Mouse (Mus musculus) kidney, embryonic 15.5 days (tissue): Measurements from ENCODE around the gene Spata5. TPM values are rescaled to one million over a fixed set of nuclear protein-coding genes. Genes with fewer than 3 reads are reported as not detected.

Experiments
- ATAC-seq: fragments of 200-750 bp; cut with Nextera tagmentation; replicated peaks from 2 replicates; pipeline ENCODE4 v1.8.0; 2017; ENCODE audit warnings: moderate TSS enrichment; ENCODE audit not compliant: low FRiP score
- H3K27ac ChIP-seq: fragments of 300-500 bp; sonication (generic); 2 replicates; pipeline ENCODE4 v1.5.1; 2015; ENCODE audit warnings: mild to moderate bottlenecking, inconsistent platforms
- H3K27me3 ChIP-seq: fragments of 300-500 bp; sonication (generic); 2 replicates; pipeline ENCODE4 v1.6.1; 2015; ENCODE audit warnings: inconsistent platforms
- H3K36me3 ChIP-seq: fragments of 300-500 bp; sonication (generic); 2 replicates; pipeline ENCODE4 v1.6.1; 2015; ENCODE audit warnings: inconsistent platforms
- H3K4me1 ChIP-seq: fragments of 300-500 bp; sonication (generic); 2 replicates; pipeline ENCODE4 v1.6.1; 2015; ENCODE audit warnings: inconsistent platforms
- H3K4me2 ChIP-seq: fragments of 300-500 bp; sonication (generic); 2 replicates; pipeline ENCODE4 v1.6.1; 2015; ENCODE audit warnings: moderate library complexity, mild to moderate bottlenecking, inconsistent platforms
- H3K4me3 ChIP-seq: fragments of 300-500 bp; sonication (generic); replicated peaks from 2 replicates; pipeline ENCODE4 v1.5.1; 2015; ENCODE audit warnings: mild to moderate bottlenecking, inconsistent platforms
- H3K9ac ChIP-seq: fragments of 300-500 bp; sonication (generic); 2 replicates; pipeline ENCODE4 v1.6.1; 2015; ENCODE audit warnings: mild to moderate bottlenecking, inconsistent platforms
- H3K9me3 ChIP-seq: fragments of 300-500 bp; sonication (generic); replicated peaks from 2 replicates; pipeline ENCODE4 v1.6.1; 2016; ENCODE audit warnings: inconsistent platforms
- WGBS: fragments of 180-500 bp; shearing (Covaris S2); methylation state at CpG from one replicate; pipeline ENCODE4 v1.1.7; 2015; ENCODE audit warnings: mixed read lengths; 5-methylcytosine and 5-hydroxymethylcytosine counted together
- polyA plus RNA-seq: library from polyadenylated mRNA; unstranded; fragments of >200 nt; fragmentation: Nextera tagmentation; extraction: Ambion mirVana; gene quantifications from 2 replicates; pipeline ENCODE4 v1.2.1, GENCODE M21; 2015

Gene Spata5
- polyA plus RNA-seq, 1 experiment from 2014 or later = 38.7 TPM

GRCm38 (mm10) chr3:37426069-37426468, 6.4 kb downstream of the Spata5 start:
- no peaks in the 10 kb centered on the region for H3K9me3 ChIP-seq
- H3K36me3 ChIP-seq = peaks cover 45% of the 10 kb centered on the region
- WGBS = 93% methylated on average over 3 of the region's 3 CpGs
- H3K27me3 ChIP-seq = no peaks in the 10 kb centered on the region
- ATAC-seq = no peak
- H3K9ac ChIP-seq = no peak overlapping the region
- no peak overlapping the region for H3K4me3 ChIP-seq
- no peak overlapping the region for H3K27ac ChIP-seq
- H3K4me1 ChIP-seq = peaks cover 7% of the 10 kb centered on the region
- H3K4me2 ChIP-seq = no peak overlapping the region

GRCm38 (mm10) chr3:37430359-37430758, 10.7 kb downstream of the Spata5 start:
- Histone ChIP-seq H3K4me2 (no peak overlapping the region), H3K27ac (no peak overlapping the region), H3K4me3 (no peak overlapping the region), H3K9me3 (no peaks in the 10 kb centered on the region), H3K36me3 (peaks cover 60% of the 10 kb centered on the region), H3K4me1 (no peaks in the 10 kb centered on the region), H3K9ac (no peak overlapping the region), H3K27me3 (no peaks in the 10 kb centered on the region)
- ATAC-seq = no peak

DNA sequence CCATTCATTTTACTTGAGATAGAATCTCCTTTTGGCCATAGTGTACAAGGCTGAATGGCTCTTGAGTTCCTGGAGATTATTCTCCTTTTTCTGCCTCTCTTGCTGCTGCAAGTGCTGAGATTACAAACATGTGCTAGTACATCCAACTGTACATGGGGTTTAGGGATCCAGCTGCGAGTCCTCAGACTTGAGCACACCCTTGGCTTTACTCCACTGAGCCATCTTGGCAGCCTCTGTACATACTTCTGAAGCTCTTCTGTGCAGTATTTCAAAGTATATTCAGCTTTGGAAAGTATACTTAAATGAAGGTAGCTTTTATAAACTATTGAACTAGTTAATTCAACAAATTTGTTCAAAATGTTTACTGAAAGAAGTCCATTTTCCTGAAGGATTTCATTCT, 20.1 kb downstream of the Spata5 start:
- Histone ChIP-seq H3K36me3 (peaks cover 36% of the 10 kb centered on the region), H3K4me1 (no peaks in the 10 kb centered on the region), H3K4me3 (no peak overlapping the region), H3K9ac (no peak overlapping the region), H3K4me2 (no peak overlapping the region), H3K9me3 (no peaks in the 10 kb centered on the region), H3K27ac (no peak overlapping the region), H3K27me3 (no peaks in the 10 kb centered on the region)
- no peak for ATAC-seq
- 75% methylated on average over 1 of the region's 1 CpGs for WGBS

DNA sequence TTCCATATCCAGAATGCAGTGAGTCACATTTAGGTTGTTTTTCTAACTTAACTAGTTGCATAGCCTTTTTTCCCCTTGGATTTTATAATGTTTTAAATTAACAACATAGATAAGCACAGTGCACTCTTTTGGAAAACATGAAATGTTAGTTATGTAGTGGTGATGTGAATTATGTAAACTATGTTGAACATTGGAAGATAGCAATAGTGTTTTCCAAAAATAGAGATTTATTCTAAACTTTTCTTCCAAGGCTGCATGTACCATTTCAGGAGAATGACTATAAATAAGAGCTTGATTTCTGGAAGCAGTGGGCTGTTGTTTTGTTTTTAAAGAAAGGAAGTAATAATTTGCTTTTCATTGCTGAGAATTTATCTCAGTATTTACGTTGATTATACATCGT, 23.7 kb downstream of the Spata5 start:
- no peaks in the 10 kb centered on the region for H3K27me3 ChIP-seq
- H3K9me3 ChIP-seq = no peaks in the 10 kb centered on the region
- no peaks in the 10 kb centered on the region for H3K4me1 ChIP-seq
- H3K4me3 ChIP-seq = no peak overlapping the region
- no peak for ATAC-seq
- peaks cover 25% of the 10 kb centered on the region for H3K36me3 ChIP-seq
- H3K27ac ChIP-seq = no peak overlapping the region
- H3K4me2 ChIP-seq = no peak overlapping the region
- WGBS = 83% methylated on average over 2 of the region's 2 CpGs
- H3K9ac ChIP-seq = no peak overlapping the region

GRCm38 (mm10) chr3:37455992-37456391, 36.3 kb downstream of the Spata5 start:
- Histone ChIP-seq H3K27me3 (no peaks in the 10 kb centered on the region), H3K27ac (no peak overlapping the region), H3K4me2 (no peak overlapping the region), H3K9me3 (no peaks in the 10 kb centered on the region), H3K4me3 (no peak overlapping the region), H3K36me3 (peaks cover 18% of the 10 kb centered on the region), H3K4me1 (no peaks in the 10 kb centered on the region), H3K9ac (no peak overlapping the region)
- 80% methylated on average over 1 of the region's 1 CpGs for WGBS
- ATAC-seq = no peak

DNA sequence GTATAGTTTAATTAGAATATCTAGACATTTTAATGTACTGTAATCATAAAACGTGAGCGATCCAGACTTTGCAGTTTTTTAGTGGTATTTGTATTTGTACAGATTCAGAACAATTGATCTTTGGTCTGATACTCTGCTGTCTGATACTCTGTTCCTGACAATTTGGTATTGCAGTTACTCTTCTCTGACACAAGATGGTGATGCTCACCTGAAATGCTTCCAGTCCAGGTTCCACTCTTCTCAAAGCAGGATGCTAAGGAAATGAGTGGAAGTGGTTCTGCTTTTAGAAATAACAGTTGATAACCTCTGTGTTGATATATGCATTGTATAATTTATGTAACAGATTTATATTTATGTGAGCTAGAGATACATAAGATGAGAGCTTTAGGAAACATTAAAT, 48.5 kb downstream of the Spata5 start:
- H3K36me3 ChIP-seq = peaks cover 13% of the 10 kb centered on the region
- no peak overlapping the region for H3K27ac ChIP-seq
- no peaks in the 10 kb centered on the region for H3K9me3 ChIP-seq
- H3K4me3 ChIP-seq = no peak overlapping the region
- ATAC-seq = no peak
- 83% methylated on average over 2 of the region's 2 CpGs for WGBS
- H3K4me1 ChIP-seq = 0 out of 2 replicates have a peak, but pooled peaks cover 3% of the 10 kb centered on the region
- H3K27me3 ChIP-seq = no peaks in the 10 kb centered on the region
- H3K9ac ChIP-seq = no peak overlapping the region
- H3K4me2 ChIP-seq = no peak overlapping the region

- Histone ChIP-seq H3K36me3 (peaks cover 13% of the 10 kb centered on the region), H3K4me1 (0 out of 2 replicates have a peak, but pooled peaks cover 3% of the 10 kb centered on the region), H3K27me3 (no peaks in the 10 kb centered on the region), H3K4me3 (no peak overlapping the region), H3K9ac (no peak overlapping the region), H3K4me2 (no peak overlapping the region), H3K27ac (no peak overlapping the region), H3K9me3 (no peaks in the 10 kb centered on the region)
- 90% methylated on average over 4 of the region's 4 CpGs for WGBS
- ATAC-seq = no peak
Measured at GRCm38 (mm10) chr3:37469353-37469752, 49.7 kb downstream of the Spata5 start.

DNA sequence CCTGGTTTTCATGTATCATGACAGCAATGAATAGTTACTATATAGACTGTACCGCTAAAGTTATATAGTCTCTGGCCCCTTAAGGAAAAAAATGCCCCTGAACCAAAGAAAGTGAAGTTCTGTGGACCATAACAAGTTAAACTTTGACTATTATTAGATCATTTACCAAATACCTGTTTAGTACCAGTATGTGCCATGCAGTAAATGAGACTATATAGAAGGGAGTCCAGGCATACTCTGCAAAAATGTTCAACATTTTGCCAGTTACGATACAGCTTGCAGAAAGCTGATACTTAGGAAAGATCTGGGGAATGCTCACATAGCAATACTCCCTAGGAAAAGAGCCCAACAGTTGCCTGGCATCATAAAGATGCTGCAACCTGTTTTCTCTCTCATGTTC, 51.2 kb downstream of the Spata5 start:
- 58% methylated on average over 2 of the region's 2 CpGs for WGBS
- Histone ChIP-seq H3K4me1 (0 out of 2 replicates have a peak, but pooled peaks cover 3% of the 10 kb centered on the region), H3K9me3 (no peaks in the 10 kb centered on the region), H3K4me2 (no peak overlapping the region), H3K9ac (no peak overlapping the region), H3K4me3 (no peak overlapping the region), H3K36me3 (0 out of 2 replicates have a peak, but pooled peaks cover 2% of the 10 kb centered on the region), H3K27ac (peak overlapping the region; percentile 33; the same call in 1 of the 2 replicates), H3K27me3 (no peaks in the 10 kb centered on the region)
- peak; percentile 64; the same call in 1 of the 2 replicates for ATAC-seq

GRCm38 (mm10) chr3:37472461-37472860, 52.8 kb downstream of the Spata5 start:
- no peak for ATAC-seq
- H3K4me3 ChIP-seq = no peak overlapping the region
- no peak overlapping the region for H3K27ac ChIP-seq
- no peaks in the 10 kb centered on the region for H3K9me3 ChIP-seq
- H3K4me2 ChIP-seq = no peak overlapping the region
- 0 out of 2 replicates have a peak, but pooled peaks cover 3% of the 10 kb centered on the region for H3K4me1 ChIP-seq
- H3K9ac ChIP-seq = no peak overlapping the region
- no peaks in the 10 kb centered on the region for H3K36me3 ChIP-seq
- no peaks in the 10 kb centered on the region for H3K27me3 ChIP-seq

DNA sequence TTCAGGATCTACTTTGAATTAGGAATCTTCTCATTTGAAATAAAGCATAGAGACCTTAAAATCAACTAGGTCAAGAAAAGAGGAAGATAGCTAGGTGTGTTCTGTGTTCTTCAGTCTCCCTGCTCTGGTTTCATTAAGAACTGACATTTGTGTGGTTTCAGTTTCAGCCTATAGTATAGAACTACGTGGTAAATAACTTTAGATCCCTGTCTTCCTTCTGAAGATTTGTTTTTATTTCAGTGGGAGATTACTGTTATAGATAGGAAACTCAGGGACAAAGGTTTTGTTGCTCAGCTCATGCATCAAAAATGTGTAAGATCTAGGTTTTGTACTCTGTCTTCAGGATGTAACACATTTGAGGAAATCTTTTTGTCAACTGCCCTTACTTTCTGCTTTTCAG, 56.8 kb downstream of the Spata5 start:
- peaks cover 4% of the 10 kb centered on the region for H3K36me3 ChIP-seq
- H3K9me3 ChIP-seq = no peaks in the 10 kb centered on the region
- H3K9ac ChIP-seq = no peak overlapping the region
- H3K27me3 ChIP-seq = no peaks in the 10 kb centered on the region
- H3K4me1 ChIP-seq = 0 out of 2 replicates have a peak, but pooled peaks cover 3% of the 10 kb centered on the region
- no peak overlapping the region for H3K27ac ChIP-seq
- no peak for ATAC-seq
- H3K4me3 ChIP-seq = no peak overlapping the region
- no peak overlapping the region for H3K4me2 ChIP-seq
- WGBS = 35% methylated on average over 1 of the region's 1 CpGs

GRCm38 (mm10) chr3:37477438-37478188, 57.9 kb downstream of the Spata5 start:
- no peak for ATAC-seq
- H3K4me1 ChIP-seq = 0 out of 2 replicates have a peak, but pooled peaks cover 3% of the 10 kb centered on the region
- no peak overlapping the region for H3K9ac ChIP-seq
- no peak overlapping the region for H3K27ac ChIP-seq
- no peaks in the 10 kb centered on the region for H3K27me3 ChIP-seq
- WGBS = 85% methylated on average over 7 of the region's 7 CpGs
- H3K36me3 ChIP-seq = peaks cover 6% of the 10 kb centered on the region
- H3K9me3 ChIP-seq = no peaks in the 10 kb centered on the region
- H3K4me2 ChIP-seq = no peak overlapping the region
- H3K4me3 ChIP-seq = no peak overlapping the region

- ATAC-seq = no peak
- Histone ChIP-seq H3K9ac (no peak overlapping the region), H3K36me3 (peaks cover 6% of the 10 kb centered on the region), H3K4me3 (no peak overlapping the region), H3K27me3 (no peaks in the 10 kb centered on the region), H3K9me3 (no peaks in the 10 kb centered on the region), H3K4me2 (no peak overlapping the region), H3K4me1 (no peaks in the 10 kb centered on the region), H3K27ac (no peak overlapping the region)
- 84% methylated on average over 1 of the region's 1 CpGs for WGBS
Measured at GRCm38 (mm10) chr3:37479771-37480170, 60.1 kb downstream of the Spata5 start.

GRCm38 (mm10) chr3:37481295-37481694, 61.6 kb downstream of the Spata5 start:
- Histone ChIP-seq H3K4me2 (no peak overlapping the region), H3K9ac (no peak overlapping the region), H3K9me3 (no peaks in the 10 kb centered on the region), H3K27me3 (no peaks in the 10 kb centered on the region), H3K4me3 (no peak overlapping the region), H3K4me1 (peaks cover 3% of the 10 kb centered on the region; the same call in 1 of the 2 replicates), H3K27ac (no peak overlapping the region), H3K36me3 (peaks cover 10% of the 10 kb centered on the region)
- WGBS = 90% methylated on average over 31 of the region's 31 CpGs
- ATAC-seq = no peak
